Mouse (Mus musculus): ENCODE data around the gene Gabrb3. TPM values are rescaled to one million over a fixed set of nuclear protein-coding genes. Genes with fewer than 3 reads are reported as not detected.

Gabrb3 gene
- polyA plus RNA-seq, 1 experiment from 2014 or later = 2.0 TPM

DNA sequence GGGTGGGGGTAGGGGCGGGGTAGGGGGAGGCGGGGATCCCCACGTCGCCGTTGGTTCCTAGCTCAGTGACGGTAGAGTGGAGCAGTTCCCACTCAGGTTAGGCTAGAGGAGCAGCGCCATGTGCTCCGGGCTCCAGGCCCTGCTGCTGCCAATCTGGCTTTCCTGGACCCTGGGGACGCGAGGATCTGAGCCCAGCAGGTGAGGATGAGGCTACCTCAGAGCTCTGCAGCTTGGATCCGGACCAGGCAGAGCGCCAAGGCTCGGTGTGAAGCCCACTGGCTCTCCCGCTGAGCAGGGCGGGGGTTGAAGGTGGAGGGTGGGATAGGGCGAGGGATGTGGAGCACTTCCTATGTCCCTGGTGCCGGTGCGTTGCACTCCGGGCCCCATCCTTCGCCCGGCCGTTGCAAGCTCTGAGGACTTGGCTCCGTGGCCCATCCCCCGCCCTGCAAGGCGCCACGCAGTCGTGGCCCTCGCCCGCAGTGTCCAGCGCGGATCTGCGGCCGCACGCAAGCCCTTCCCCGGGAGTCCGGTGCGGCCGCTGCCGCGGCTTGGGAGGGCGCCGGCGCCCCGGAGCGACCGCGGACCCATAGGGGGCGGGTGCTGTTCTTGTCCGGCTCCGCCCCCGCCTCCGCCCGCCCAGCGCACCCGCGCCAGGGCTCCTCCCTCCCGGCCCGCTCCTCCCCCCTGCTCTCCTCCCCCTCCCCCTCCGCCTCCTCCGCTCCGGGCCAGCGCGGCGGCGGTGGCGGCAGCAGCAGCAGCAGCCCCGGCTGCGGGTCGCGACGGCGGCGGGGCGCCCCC is 171.2 kb downstream of the Gabrb3 start:
- WGBS = under 1% methylated on average over 55 of the region's 74 CpGs
- Histone ChIP-seq H3K36me3 (ENCODE audit: control insufficient read depth, insufficient read depth, low read length) (no peaks in the 10 kb centered on the region), H3K4me3 (ENCODE audit: low read length) (peak overlapping the region; percentile 76), H3K9me3 (ENCODE audit: control insufficient read depth, low read length) (no peaks in the 10 kb centered on the region), H3K4me2 (ENCODE audit: low read depth, low read length) (peak overlapping the region; percentile 95), H3K9ac (ENCODE audit: low read depth, low read length) (peak overlapping the region; percentile 63), H3K27me3 (replicated peaks; ENCODE audit: control insufficient read depth, insufficient read depth, low read length) (peaks cover 18% of the 10 kb centered on the region), H3K27ac (ENCODE audit: low read length) (no peak overlapping the region), H3K4me1 (ENCODE audit: control insufficient read depth, insufficient read depth, low read length) (peaks cover 4% of the 10 kb centered on the region; the same call in 1 of the 2 replicates)
- peak; percentile 96 for ATAC-seq

DNA sequence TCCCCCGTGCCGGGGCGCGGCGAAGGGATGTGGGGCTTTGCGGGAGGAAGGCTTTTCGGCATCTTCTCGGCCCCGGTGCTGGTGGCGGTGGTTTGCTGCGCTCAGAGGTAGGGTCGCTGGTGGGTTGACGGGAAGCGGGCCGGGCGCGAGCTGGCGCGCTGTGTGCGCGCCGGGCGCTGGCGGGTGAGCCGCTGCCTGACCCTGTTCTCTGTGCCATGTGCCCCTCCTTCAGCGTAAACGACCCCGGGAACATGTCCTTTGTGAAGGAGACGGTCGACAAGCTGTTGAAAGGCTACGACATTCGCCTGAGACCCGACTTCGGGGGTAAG is 171.7 kb downstream of the Gabrb3 start:
- Histone ChIP-seq H3K9me3 (ENCODE audit: control insufficient read depth, low read length) (no peaks in the 10 kb centered on the region), H3K4me3 (ENCODE audit: low read length) (peak overlapping the region; percentile 76), H3K4me2 (ENCODE audit: low read depth, low read length) (peak overlapping the region; percentile 95), H3K36me3 (ENCODE audit: control insufficient read depth, insufficient read depth, low read length) (no peaks in the 10 kb centered on the region), H3K9ac (ENCODE audit: low read depth, low read length) (peak overlapping the region; percentile 56), H3K27me3 (replicated peaks; ENCODE audit: control insufficient read depth, insufficient read depth, low read length) (peaks cover 18% of the 10 kb centered on the region), H3K27ac (ENCODE audit: low read length) (no peak overlapping the region), H3K4me1 (ENCODE audit: control insufficient read depth, insufficient read depth, low read length) (peaks cover 4% of the 10 kb centered on the region; the same call in 1 of the 2 replicates)
- 0% methylated on average over 32 of the region's 34 CpGs for WGBS
- ATAC-seq = peak; percentile 57

DNA sequence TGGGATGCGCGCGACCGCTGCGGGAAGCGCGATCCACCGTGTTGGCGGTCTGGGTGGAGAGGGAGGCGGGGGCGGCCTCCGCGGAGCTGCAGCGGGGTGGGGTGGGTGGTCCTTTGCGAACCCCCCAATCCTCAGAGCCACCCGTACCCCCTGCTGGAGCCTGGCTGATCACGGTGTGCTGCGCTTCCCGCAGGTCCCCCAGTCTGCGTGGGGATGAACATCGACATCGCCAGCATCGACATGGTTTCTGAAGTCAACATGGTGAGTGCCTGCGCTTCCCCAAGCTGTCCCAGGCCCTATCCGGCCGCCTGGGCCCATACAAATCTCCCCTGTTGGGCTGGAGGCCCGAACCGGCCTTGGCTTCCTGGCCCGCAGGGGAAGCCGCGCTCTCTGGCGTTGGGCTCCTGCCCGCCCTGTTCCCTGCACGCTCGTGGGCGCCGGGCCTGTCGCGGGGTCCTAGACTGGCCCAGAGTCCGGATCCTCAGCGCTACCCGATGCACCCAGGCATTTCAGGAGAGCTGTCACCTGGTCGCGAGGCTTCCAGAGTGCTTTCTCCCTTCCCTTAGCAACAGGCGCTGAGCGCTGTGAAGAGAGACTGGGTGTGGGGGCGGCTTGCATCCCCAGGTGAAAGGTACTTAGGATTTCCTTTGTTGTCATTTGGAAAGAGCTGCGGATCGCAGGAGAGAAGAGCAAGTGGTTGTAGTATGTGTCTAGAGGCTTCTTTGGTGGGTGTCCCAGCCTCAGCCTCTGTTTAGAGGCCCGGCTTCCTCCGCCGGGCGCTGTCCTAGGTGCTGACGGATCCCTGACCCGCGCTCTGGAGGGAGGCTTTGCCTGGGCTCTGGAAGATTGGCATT is 172.3 kb downstream of the Gabrb3 start:
- Histone ChIP-seq H3K9ac (ENCODE audit: low read depth, low read length) (peak overlapping the region; percentile 56), H3K4me3 (ENCODE audit: low read length) (peak overlapping the region; percentile 76), H3K36me3 (ENCODE audit: control insufficient read depth, insufficient read depth, low read length) (no peaks in the 10 kb centered on the region), H3K4me2 (ENCODE audit: low read depth, low read length) (peak overlapping the region; percentile 95), H3K9me3 (ENCODE audit: control insufficient read depth, low read length) (no peaks in the 10 kb centered on the region), H3K27me3 (replicated peaks; ENCODE audit: control insufficient read depth, insufficient read depth, low read length) (peaks cover 18% of the 10 kb centered on the region), H3K4me1 (ENCODE audit: control insufficient read depth, insufficient read depth, low read length) (peaks cover 4% of the 10 kb centered on the region; the same call in 1 of the 2 replicates), H3K27ac (ENCODE audit: low read length) (no peak overlapping the region)
- under 1% methylated on average over 56 of the region's 56 CpGs for WGBS
- ATAC-seq = peak; percentile 64

DNA sequence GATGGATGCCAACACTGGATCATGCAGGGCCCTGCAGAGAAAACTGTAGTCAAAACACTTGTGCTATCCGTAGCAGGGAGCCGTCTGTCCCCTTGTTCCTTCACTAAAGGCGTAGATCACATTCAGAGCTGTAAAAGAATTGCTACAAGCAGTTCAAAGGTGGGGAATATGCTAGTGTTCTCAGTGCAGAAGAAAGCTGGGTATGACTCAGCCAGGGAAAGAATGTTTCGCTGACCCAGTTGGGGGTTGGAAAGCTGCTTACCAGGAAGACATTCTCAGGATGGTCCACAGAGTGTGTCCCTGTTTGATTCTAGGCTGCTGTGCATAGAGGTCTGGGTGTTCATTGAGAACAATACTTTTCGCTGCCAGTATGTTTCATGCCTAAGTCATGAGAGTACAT is 177.8 kb downstream of the Gabrb3 start:
- peak; percentile 78 for ATAC-seq
- H3K9me3 ChIP-seq (ENCODE audit: control insufficient read depth, low read length) = no peaks in the 10 kb centered on the region
- no peak overlapping the region for H3K9ac ChIP-seq (ENCODE audit: low read depth, low read length)
- H3K27ac ChIP-seq (ENCODE audit: low read length) = no peak overlapping the region
- no peaks in the 10 kb centered on the region for H3K4me1 ChIP-seq (ENCODE audit: control insufficient read depth, insufficient read depth, low read length)
- H3K4me3 ChIP-seq (ENCODE audit: low read length) = no peak overlapping the region
- 58% methylated on average over 5 of the region's 5 CpGs for WGBS
- H3K36me3 ChIP-seq (ENCODE audit: control insufficient read depth, insufficient read depth, low read length) = no peaks in the 10 kb centered on the region
- H3K4me2 ChIP-seq (ENCODE audit: low read depth, low read length) = no peak overlapping the region
- no peaks in the 10 kb centered on the region for H3K27me3 ChIP-seq (replicated peaks; ENCODE audit: control insufficient read depth, insufficient read depth, low read length)

DNA sequence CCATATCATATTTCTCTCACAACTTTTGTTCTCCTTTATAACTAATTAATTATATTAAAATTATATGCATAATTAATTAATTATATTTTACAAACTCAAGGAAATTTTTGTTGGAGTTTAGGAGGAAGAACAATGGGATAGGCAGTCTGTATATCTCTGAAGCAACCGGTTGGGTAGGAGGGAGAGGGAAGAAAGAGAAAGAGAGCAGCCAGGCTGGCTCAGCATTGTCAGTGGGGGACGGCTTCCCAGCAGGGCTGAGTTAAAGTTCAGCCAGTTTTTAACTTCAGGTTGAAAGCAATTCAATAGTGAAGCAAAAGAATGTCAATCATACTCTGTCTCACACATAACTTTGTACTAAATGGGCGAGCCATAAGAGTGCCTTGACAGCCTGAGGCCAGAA is 199.2 kb downstream of the Gabrb3 start:
- Histone ChIP-seq H3K4me2 (ENCODE audit: low read depth, low read length) (no peak overlapping the region), H3K27me3 (replicated peaks; ENCODE audit: control insufficient read depth, insufficient read depth, low read length) (no peaks in the 10 kb centered on the region), H3K9me3 (ENCODE audit: control insufficient read depth, low read length) (no peaks in the 10 kb centered on the region), H3K36me3 (ENCODE audit: control insufficient read depth, insufficient read depth, low read length) (no peaks in the 10 kb centered on the region), H3K4me3 (ENCODE audit: low read length) (no peak overlapping the region), H3K9ac (ENCODE audit: low read depth, low read length) (no peak overlapping the region), H3K4me1 (ENCODE audit: control insufficient read depth, insufficient read depth, low read length) (no peaks in the 10 kb centered on the region), H3K27ac (ENCODE audit: low read length) (no peak overlapping the region)
- 38% methylated on average over 3 of the region's 3 CpGs for WGBS
- ATAC-seq = no peak

DNA sequence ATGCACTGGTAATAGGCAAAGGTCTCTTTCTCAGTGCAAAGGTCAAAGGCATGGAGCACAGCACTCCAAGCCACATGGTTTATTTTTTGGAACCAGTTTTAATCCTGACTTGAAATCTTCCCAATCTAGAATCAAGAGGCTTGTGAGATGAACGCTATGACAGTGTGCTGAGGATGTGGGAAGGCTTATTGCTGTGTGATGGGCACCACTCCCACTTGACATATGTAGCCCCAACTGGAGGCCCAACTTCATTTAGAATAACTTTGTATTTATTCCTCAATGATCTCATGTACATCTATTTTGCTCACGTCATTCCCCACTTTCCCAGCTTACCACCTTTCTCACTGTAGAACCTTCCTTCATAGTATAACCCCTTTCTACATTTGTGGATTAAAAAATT is 200.5 kb downstream of the Gabrb3 start:
- Histone ChIP-seq H3K27ac (ENCODE audit: low read length) (no peak overlapping the region), H3K4me3 (ENCODE audit: low read length) (no peak overlapping the region), H3K4me2 (ENCODE audit: low read depth, low read length) (no peak overlapping the region), H3K27me3 (replicated peaks; ENCODE audit: control insufficient read depth, insufficient read depth, low read length) (no peaks in the 10 kb centered on the region), H3K9me3 (ENCODE audit: control insufficient read depth, low read length) (no peaks in the 10 kb centered on the region), H3K9ac (ENCODE audit: low read depth, low read length) (no peak overlapping the region), H3K36me3 (ENCODE audit: control insufficient read depth, insufficient read depth, low read length) (no peaks in the 10 kb centered on the region), H3K4me1 (ENCODE audit: control insufficient read depth, insufficient read depth, low read length) (no peaks in the 10 kb centered on the region)
- ATAC-seq = no peak
- WGBS = 89% methylated on average over 2 of the region's 2 CpGs

DNA sequence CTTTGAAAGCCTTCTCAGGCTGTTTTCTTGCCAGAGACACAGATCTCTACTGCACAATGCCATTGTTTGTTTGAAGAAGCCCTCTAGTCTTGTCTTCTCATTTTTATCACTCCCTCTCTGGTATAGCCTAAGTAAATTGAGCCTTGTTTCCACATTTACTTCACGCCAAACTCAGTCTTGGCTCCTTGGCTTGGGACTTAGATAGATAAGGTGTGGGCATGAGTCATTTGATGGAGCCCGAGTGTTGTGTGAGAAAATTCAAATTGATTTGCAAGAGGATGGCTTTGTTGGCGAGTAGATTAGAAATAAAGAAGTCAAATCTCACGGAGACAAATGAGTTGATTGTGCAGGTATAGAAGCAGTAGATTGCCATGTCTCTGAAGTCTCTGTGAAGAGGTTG is 204.2 kb downstream of the Gabrb3 start:
- 74% methylated on average over 4 of the region's 4 CpGs for whole genome bisulfite sequencing
- H3K4me2 ChIP-seq (ENCODE audit: low read depth, low read length) = no peak overlapping the region
- no peaks in the 10 kb centered on the region for H3K27me3 ChIP-seq (replicated peaks; ENCODE audit: control insufficient read depth, insufficient read depth, low read length)
- no peaks in the 10 kb centered on the region for H3K4me1 ChIP-seq (ENCODE audit: control insufficient read depth, insufficient read depth, low read length)
- H3K4me3 ChIP-seq (ENCODE audit: low read length) = no peak overlapping the region
- no peak overlapping the region for H3K9ac ChIP-seq (ENCODE audit: low read depth, low read length)
- H3K36me3 ChIP-seq (ENCODE audit: control insufficient read depth, insufficient read depth, low read length) = no peaks in the 10 kb centered on the region
- no peak for ATAC-seq
- H3K27ac ChIP-seq (ENCODE audit: low read length) = no peak overlapping the region
- no peaks in the 10 kb centered on the region for H3K9me3 ChIP-seq (ENCODE audit: control insufficient read depth, low read length)

DNA sequence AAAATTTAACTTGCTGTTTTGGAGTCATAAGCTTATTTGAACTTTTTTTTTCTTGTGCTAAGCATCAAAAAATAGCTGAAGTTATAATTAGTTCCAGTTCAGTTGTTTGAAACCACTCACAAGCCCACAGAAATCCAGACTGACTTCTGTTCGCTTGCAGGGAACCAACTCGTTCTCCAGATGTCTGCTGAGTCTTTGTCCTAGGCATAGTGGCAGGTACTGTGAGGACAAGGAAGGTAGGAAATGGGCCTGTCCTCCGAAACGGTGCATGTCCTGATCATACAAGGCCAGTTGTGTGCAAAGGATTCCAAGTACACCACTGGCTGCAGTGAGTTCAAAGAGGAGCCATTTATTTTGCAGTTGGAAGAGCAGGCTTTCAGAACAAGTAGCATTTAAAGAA is 215.5 kb downstream of the Gabrb3 start:
- Histone ChIP-seq H3K4me2 (ENCODE audit: low read depth, low read length) (no peak overlapping the region), H3K9ac (ENCODE audit: low read depth, low read length) (no peak overlapping the region), H3K36me3 (ENCODE audit: control insufficient read depth, insufficient read depth, low read length) (no peaks in the 10 kb centered on the region), H3K27me3 (replicated peaks; ENCODE audit: control insufficient read depth, insufficient read depth, low read length) (no peaks in the 10 kb centered on the region), H3K4me1 (ENCODE audit: control insufficient read depth, insufficient read depth, low read length) (no peaks in the 10 kb centered on the region), H3K4me3 (ENCODE audit: low read length) (no peak overlapping the region), H3K27ac (ENCODE audit: low read length) (no peak overlapping the region), H3K9me3 (ENCODE audit: control insufficient read depth, low read length) (no peaks in the 10 kb centered on the region)
- ATAC-seq = no peak
- WGBS = 75% methylated on average over 4 of the region's 4 CpGs

DNA sequence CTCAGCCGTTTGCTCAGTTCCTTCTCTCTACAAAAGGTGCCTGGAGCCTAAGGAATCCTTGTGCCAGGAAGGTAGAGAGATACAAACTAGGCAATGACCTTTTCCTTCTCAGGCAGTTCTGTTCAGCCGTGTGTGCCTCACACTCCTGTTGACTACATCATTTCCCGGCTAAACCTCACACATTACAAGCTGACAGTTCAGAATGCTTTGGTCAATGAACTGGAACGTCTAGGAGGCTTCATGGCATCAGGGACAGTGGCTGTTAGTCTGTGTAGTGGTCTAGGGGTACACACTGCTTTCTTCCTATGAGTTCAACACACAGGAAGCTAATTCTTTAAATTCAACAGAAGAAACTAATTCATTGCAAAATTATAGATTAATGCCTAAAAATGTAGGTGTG is 216.2 kb downstream of the Gabrb3 start:
- H3K4me3 ChIP-seq (ENCODE audit: low read length) = no peak overlapping the region
- no peak overlapping the region for H3K9ac ChIP-seq (ENCODE audit: low read depth, low read length)
- no peak overlapping the region for H3K4me2 ChIP-seq (ENCODE audit: low read depth, low read length)
- no peaks in the 10 kb centered on the region for H3K36me3 ChIP-seq (ENCODE audit: control insufficient read depth, insufficient read depth, low read length)
- H3K9me3 ChIP-seq (ENCODE audit: control insufficient read depth, low read length) = no peaks in the 10 kb centered on the region
- H3K4me1 ChIP-seq (ENCODE audit: control insufficient read depth, insufficient read depth, low read length) = no peaks in the 10 kb centered on the region
- ATAC-seq = no peak
- 60% methylated on average over 4 of the region's 4 CpGs for WGBS
- H3K27ac ChIP-seq (ENCODE audit: low read length) = no peak overlapping the region
- H3K27me3 ChIP-seq (replicated peaks; ENCODE audit: control insufficient read depth, insufficient read depth, low read length) = no peaks in the 10 kb centered on the region

All from intestine, embryonic 16.5 days (tissue).